Mouse (Mus musculus) myocyte (in vitro differentiated cells): ENCODE results near the gene Cd2bp2.

ENCODE experiments used
- CEBPB ChIP-seq: IDR thresholded peaks from 2 replicates; pipeline ENCODE4 v1.6.1; 2011; ENCODE audit warnings: mild to moderate bottlenecking, moderate library complexity; ENCODE audit not compliant: poor library complexity, insufficient read depth, severe bottlenecking
- E2F4 ChIP-seq: IDR thresholded peaks from one replicate; pipeline ENCODE4 v1.6.1; 2011; ENCODE audit warnings: mild to moderate bottlenecking, control low read depth, moderate library complexity; ENCODE audit not compliant: insufficient read depth
- MAX ChIP-seq: IDR thresholded peaks from one replicate; pipeline ENCODE4 v1.6.1; 2011; ENCODE audit warnings: low read depth, mild to moderate bottlenecking, control low read depth
- MYOD1 ChIP-seq, 3 experiments: IDR thresholded peaks; one replicate each; pipeline ENCODE4 v1.6.1; 2011; ENCODE audit warnings: control low read depth in 2 of 3, low read depth in 2 of 3, mild to moderate bottlenecking in 2 of 3, moderate library complexity in 1 of 3; ENCODE audit not compliant: insufficient read length in 2 of 3, control insufficient read depth in 1 of 3
- MYOG ChIP-seq, 3 experiments: IDR thresholded peaks; one replicate each; pipeline ENCODE4 v1.6.1; 2011; ENCODE audit warnings: control low read depth in 2 of 3, low read depth in 2 of 3, mild to moderate bottlenecking in 2 of 3; ENCODE audit not compliant: insufficient read length in 2 of 3, control insufficient read depth in 1 of 3, insufficient read depth in 1 of 3
- POLR2A ChIP-seq: IDR thresholded peaks from one replicate; pipeline ENCODE4 v1.6.1; 2011; ENCODE audit warnings: low read depth, mild to moderate bottlenecking, control low read depth, moderate library complexity; ENCODE audit not compliant: insufficient read length
- POLR2AphosphoS2 ChIP-seq: IDR thresholded peaks from one replicate; pipeline ENCODE4 v1.6.1; 2011; ENCODE audit warnings: low read depth, control low read depth; ENCODE audit not compliant: insufficient read length
- REST ChIP-seq: IDR thresholded peaks from one replicate; pipeline ENCODE4 v1.6.1; 2011; ENCODE audit warnings: mild to moderate bottlenecking, control low read depth, moderate library complexity; ENCODE audit not compliant: insufficient read depth, insufficient read length
- SRF ChIP-seq: IDR thresholded peaks from one replicate; pipeline ENCODE4 v1.6.1; 2011; ENCODE audit warnings: low read depth; ENCODE audit not compliant: control insufficient read depth, insufficient read length
- TCF12 ChIP-seq: IDR thresholded peaks from one replicate; pipeline ENCODE4 v1.6.1; 2011; ENCODE audit warnings: mild to moderate bottlenecking, control low read depth; ENCODE audit not compliant: poor library complexity, insufficient read depth, severe bottlenecking
- USF1 ChIP-seq: IDR thresholded peaks from one replicate; pipeline ENCODE4 v1.6.1; 2011; ENCODE audit warnings: low read depth, mild to moderate bottlenecking, control low read depth, moderate library complexity

DNA sequence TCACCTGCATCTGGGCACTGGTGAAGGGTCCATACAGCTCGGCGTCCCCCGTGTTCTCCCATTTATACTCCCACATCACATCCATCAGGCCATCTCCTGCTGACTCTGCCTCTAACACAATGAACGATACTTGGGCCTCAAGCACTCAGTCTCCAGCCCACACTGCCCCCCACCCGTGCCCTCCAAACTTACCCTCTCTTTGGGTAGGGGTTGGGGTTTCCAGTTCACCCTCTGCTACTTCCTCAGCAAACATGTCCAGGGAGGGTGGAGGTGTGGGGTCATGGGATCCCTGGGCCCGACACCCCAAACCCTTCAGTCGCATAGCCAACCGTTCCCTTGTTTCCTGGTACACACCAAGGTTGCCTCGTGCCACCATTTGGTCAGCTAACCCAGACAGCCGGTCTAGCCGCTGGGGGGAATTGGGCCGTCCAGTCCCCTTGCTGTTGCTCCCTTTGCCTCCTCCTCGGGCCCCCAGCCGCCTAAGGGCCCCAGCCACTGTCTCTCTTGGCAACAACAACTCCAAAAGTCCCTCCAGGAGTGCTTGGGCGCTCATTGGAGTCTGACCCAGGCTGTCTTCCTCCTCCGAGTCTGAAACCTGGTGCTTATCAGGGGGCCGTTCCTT is 1.7 kb downstream of the Cd2bp2 start:
- no peak for TF ChIP-seq E2F4
- no peak for TF ChIP-seq CEBPB
- no peak for TF ChIP-seq POLR2A
- no peak for TF ChIP-seq USF1
- no peak for TF ChIP-seq MYOG (IDR thresholded peaks at IDR 0.05; ENCODE audit: control insufficient read depth in 1 of 3, insufficient read depth in 1 of 3, insufficient read length in 2 of 3, low read depth in 2 of 3)
- TF ChIP-seq MYOD1 (IDR thresholded peaks at IDR 0.05; ENCODE audit: control insufficient read depth in 1 of 3, insufficient read length in 2 of 3, low read depth in 2 of 3) = no peak
- TF ChIP-seq POLR2AphosphoS2 = no peak
- no peak for TF ChIP-seq TCF12
- no peak for TF ChIP-seq REST
- TF ChIP-seq SRF = no peak
- TF ChIP-seq MAX = no peak
